Mouse (Mus musculus): ENCODE data around the gene Rhebl1. TPM values are rescaled to one million over a fixed set of nuclear protein-coding genes. Genes with fewer than 3 reads are reported as not detected.

Gene Rhebl1
- total and polyA plus RNA-seq, 3 experiments: 10.1 to 16.6 TPM; not detected in 1

DNA sequence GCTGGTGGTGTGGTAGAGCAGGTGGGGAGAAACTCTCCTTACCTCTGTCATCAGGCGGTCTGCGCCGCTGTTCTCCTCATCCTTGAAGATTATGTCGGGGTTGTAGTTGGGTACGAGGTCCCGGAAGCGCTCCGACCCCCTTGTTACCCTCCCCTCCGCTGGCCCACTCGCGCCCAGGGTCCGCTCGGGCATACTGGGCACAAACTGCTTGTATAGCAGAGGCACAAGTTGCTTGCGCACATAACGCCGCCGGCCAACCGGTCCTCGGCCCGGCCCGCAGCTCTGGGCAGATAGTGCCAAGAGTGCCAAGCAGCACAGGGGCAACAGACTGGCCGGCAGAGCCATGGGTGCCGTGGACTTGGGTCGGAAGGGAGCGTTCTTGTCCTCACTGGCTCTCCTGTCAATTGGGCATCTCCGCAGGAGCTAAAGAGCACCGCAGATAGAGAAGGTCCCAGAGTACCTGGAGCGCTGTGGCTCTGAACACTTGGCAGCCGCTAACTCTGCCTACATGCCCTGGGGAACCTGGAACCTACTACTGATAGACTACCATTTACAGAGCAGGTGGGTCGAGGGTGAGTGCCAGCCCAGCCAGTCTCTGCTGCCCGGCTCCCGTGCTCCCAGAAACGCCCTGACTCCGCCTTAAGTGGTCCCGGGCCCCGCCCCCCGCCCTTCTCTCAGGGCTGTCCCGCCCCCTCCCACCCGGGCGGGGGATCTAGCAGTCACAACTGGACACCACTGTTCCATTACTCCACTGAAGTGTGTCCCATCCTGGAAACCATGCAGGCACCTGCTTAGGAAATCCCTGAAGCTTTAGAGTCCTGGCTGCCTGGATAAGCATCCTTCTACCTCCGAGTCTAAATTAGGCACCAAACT, 3.8 kb upstream of the Rhebl1 start, which contains the start of gene Dhh:
TSS of gene Dhh (minus strand) at position 613 of the 873 bp plus-strand sequence.
- H3K79me2 ChIP-seq (ENCODE audit: control insufficient read depth, insufficient read depth, low read length, poor library complexity): no peaks in the 10 kb centered on the region
- no peak for TF ChIP-seq MYC (IDR thresholded peaks at IDR 0.05; ENCODE audit: low read depth, low read length)
- TF ChIP-seq RCOR1 (IDR thresholded peaks at IDR 0.05; ENCODE audit: low read depth, low read length): no peak
- no peak for TF ChIP-seq CHD1 (IDR thresholded peaks at IDR 0.05; ENCODE audit: low read depth, low read length)
- TF ChIP-seq ELF1 (IDR thresholded peaks at IDR 0.05; ENCODE audit: low read depth, low read length): no peak
- no peak for TF ChIP-seq USF1 (IDR thresholded peaks at IDR 0.05; ENCODE audit: low read depth, low read length)
- no peak for TF ChIP-seq CTCF (IDR thresholded peaks at IDR 0.05 in 2 of 3, conservative IDR thresholded peaks at IDR 0.05 in 1 of 3; ENCODE audit: control insufficient read depth in 1 of 3, insufficient read depth in 1 of 3, low read depth in 2 of 3, low read length in 3 of 3, poor library complexity in 1 of 3, severe bottlenecking in 1 of 3)
- TF ChIP-seq SIN3A (IDR thresholded peaks at IDR 0.05; ENCODE audit: low read length): no peak
- no peak for TF ChIP-seq GABPA (IDR thresholded peaks at IDR 0.05; ENCODE audit: low read depth, low read length)
- TF ChIP-seq MXI1 (IDR thresholded peaks at IDR 0.05; ENCODE audit: low read depth, low read length): no peak
- no peak for TF ChIP-seq ZNF384 (IDR thresholded peaks at IDR 0.05; ENCODE audit: low read depth, low read length)
- TF ChIP-seq POLR2AphosphoS5 (IDR thresholded peaks at IDR 0.05; ENCODE audit: borderline replicate concordance, low read depth, low read length): no peak
- TF ChIP-seq SMC3 (IDR thresholded peaks at IDR 0.05; ENCODE audit: low read depth, low read length): no peak
- no peak for TF ChIP-seq HCFC1 (IDR thresholded peaks at IDR 0.05; ENCODE audit: low read depth, low read length)
- no peak for TF ChIP-seq POLR2AphosphoS2 (IDR thresholded peaks at IDR 0.05; ENCODE audit: low read length)
- TF ChIP-seq MYB (IDR thresholded peaks at IDR 0.05; ENCODE audit: low read depth, low read length): no peak
- H3K4me1 ChIP-seq (ENCODE audit: control insufficient read depth in 1 of 2, insufficient read depth in 2 of 2, low read length in 2 of 2): no peaks in the 10 kb centered on the region
- DNase-seq (ENCODE audit: low read depth, low spot score): no peak
- H3K27me3 ChIP-seq (ENCODE audit: control insufficient read depth in 1 of 2, insufficient read depth in 2 of 2, low read length in 2 of 2): peaks cover 0 to 3% of the 10 kb centered on the region in 2 experiments; a peak in 2 of 4 replicates
- H3K27ac ChIP-seq (ENCODE audit: control insufficient read depth, low read depth, low read length): no peak within 1 kb of the TSS
- H3K36me3 ChIP-seq (ENCODE audit: control insufficient read depth in 1 of 2, insufficient read depth in 2 of 2, low read length in 2 of 2): no peaks in the 10 kb centered on the region
- H3K4me3 ChIP-seq (ENCODE audit: control insufficient read depth in 1 of 2, insufficient read depth in 1 of 2, low read depth in 2 of 2, low read length in 2 of 2): no peak within 1 kb of the TSS
- H3K9me3 ChIP-seq (replicated peaks; ENCODE audit: insufficient read depth, low read length): no peaks in the 10 kb centered on the region
- H3K9ac ChIP-seq (ENCODE audit: control insufficient read depth, low read depth, low read length, poor library complexity, severe bottlenecking): no peak within 1 kb of the TSS

DNA sequence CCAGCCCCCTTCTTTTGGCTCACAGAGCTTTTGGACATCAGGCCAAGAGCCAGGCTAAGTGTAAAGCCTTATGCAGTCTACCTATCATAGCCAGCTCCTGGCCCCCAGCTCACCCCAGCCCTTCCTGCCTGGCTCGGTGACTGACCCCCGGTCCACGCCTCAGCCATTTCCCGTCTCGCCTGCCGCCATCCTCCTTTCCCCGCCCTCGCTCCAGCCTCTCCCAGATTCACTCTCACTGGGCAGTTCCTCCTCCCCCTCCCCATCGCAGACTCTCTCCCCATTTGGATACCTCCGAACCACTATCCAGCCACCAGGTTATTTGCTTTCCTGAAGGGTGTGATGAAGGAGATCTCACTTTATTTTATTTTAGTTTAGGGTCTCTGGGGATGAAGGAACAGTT, 3.2 kb upstream of the Rhebl1 start:
- Histone ChIP-seq H3K9ac (ENCODE audit: control insufficient read depth, low read depth, low read length, poor library complexity, severe bottlenecking) (no peak overlapping the region), H3K27me3 (ENCODE audit: control insufficient read depth in 1 of 2, insufficient read depth in 2 of 2, low read length in 2 of 2) (peaks cover 0 to 3% of the 10 kb centered on the region in 2 experiments; a peak in 2 of 4 replicates), H3K36me3 (ENCODE audit: control insufficient read depth in 1 of 2, insufficient read depth in 2 of 2, low read length in 2 of 2) (no peaks in the 10 kb centered on the region), H3K9me3 (replicated peaks; ENCODE audit: insufficient read depth, low read length) (no peaks in the 10 kb centered on the region), H3K79me2 (ENCODE audit: control insufficient read depth, insufficient read depth, low read length, poor library complexity) (no peaks in the 10 kb centered on the region), H3K4me3 (ENCODE audit: control insufficient read depth in 1 of 2, insufficient read depth in 1 of 2, low read depth in 2 of 2, low read length in 2 of 2) (no peak overlapping the region), H3K27ac (ENCODE audit: control insufficient read depth, low read depth, low read length) (no peak overlapping the region), H3K4me1 (ENCODE audit: control insufficient read depth in 1 of 2, insufficient read depth in 2 of 2, low read length in 2 of 2) (no peaks in the 10 kb centered on the region)
- no peak for DNase-seq (ENCODE audit: low read depth, low spot score)
- TF ChIP-seq USF2 (IDR thresholded peaks at IDR 0.05; ENCODE audit: borderline replicate concordance in 1 of 2, insufficient read depth in 1 of 2, low read depth in 1 of 2, low read length in 2 of 2) (no peak), HCFC1 (IDR thresholded peaks at IDR 0.05; ENCODE audit: low read depth, low read length) (no peak), NELFE (IDR thresholded peaks at IDR 0.05; ENCODE audit: low read depth, low read length) (no peak), MEF2A (IDR thresholded peaks at IDR 0.05; ENCODE audit: extremely low read depth, insufficient replicate concordance, low read depth, low read length, poor library complexity, severe bottlenecking) (no peak), SIN3A (IDR thresholded peaks at IDR 0.05; ENCODE audit: low read length) (no peak), MAX (IDR thresholded peaks at IDR 0.05; ENCODE audit: low read length) (no peak), KAT2A (conservative IDR thresholded peaks at IDR 0.05; ENCODE audit: low read depth, low read length) (no peak), MYC (IDR thresholded peaks at IDR 0.05; ENCODE audit: low read depth, low read length) (no peak), EP300 (IDR thresholded peaks at IDR 0.05; ENCODE audit: low read depth in 1 of 2, low read length in 2 of 2) (no peak), GATA1 (IDR thresholded peaks at IDR 0.05; ENCODE audit: low read depth, low read length) (no peak), POLR2A (IDR thresholded peaks at IDR 0.05; ENCODE audit: control insufficient read depth in 1 of 2, insufficient read depth in 1 of 2, low read depth in 1 of 2, low read length in 2 of 2, poor library complexity in 1 of 2) (no peak), ETS1 (IDR thresholded peaks at IDR 0.05; ENCODE audit: low read depth, low read length) (no peak), POLR2AphosphoS2 (IDR thresholded peaks at IDR 0.05; ENCODE audit: low read length) (no peak), TBP (IDR thresholded peaks at IDR 0.05; ENCODE audit: low read depth, low read length) (no peak), TCF12 (IDR thresholded peaks at IDR 0.05; ENCODE audit: low read depth, low read length) (no peak), JUND (IDR thresholded peaks at IDR 0.05; ENCODE audit: low read depth, low read length) (no peak), MYB (IDR thresholded peaks at IDR 0.05; ENCODE audit: low read depth, low read length) (no peak), MAFK (IDR thresholded peaks at IDR 0.05; ENCODE audit: borderline replicate concordance, low read depth, low read length) (no peak), NRF1 (IDR thresholded peaks at IDR 0.05; ENCODE audit: insufficient read depth, low read depth, low read length, poor library complexity, severe bottlenecking) (no peak), ELF1 (IDR thresholded peaks at IDR 0.05; ENCODE audit: low read depth, low read length) (no peak)
